Mouse (Mus musculus) kidney, adult 9 months (tissue): ENCODE results near the gene Slc16a13.

ENCODE experiments used
- DNase-seq: peaks from one replicate; pipeline ENCODE4 v3.0.0; 2022

Slc16a13 gene

DNA sequence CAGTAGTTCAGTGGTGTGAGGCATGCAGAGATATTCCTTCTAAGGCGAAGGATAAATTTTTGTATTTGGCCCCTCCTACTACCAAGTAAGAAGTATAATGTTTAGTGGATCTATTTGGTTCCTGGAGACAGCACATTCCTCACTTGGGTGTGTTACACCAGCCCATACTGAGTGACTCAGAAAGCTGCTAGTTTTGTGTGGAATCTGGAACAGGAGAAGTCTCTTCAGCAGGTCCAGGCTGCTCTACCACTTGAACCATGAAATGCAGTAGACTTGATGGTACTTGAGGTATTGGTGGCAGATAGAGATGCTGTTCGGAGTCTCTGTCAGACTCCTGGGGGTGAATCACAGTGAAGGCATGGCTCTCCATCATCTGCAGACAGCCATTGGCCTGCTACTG, 10.2 kb downstream of the Slc16a13 start:
- DNase-seq: peak; percentile 11

DNA sequence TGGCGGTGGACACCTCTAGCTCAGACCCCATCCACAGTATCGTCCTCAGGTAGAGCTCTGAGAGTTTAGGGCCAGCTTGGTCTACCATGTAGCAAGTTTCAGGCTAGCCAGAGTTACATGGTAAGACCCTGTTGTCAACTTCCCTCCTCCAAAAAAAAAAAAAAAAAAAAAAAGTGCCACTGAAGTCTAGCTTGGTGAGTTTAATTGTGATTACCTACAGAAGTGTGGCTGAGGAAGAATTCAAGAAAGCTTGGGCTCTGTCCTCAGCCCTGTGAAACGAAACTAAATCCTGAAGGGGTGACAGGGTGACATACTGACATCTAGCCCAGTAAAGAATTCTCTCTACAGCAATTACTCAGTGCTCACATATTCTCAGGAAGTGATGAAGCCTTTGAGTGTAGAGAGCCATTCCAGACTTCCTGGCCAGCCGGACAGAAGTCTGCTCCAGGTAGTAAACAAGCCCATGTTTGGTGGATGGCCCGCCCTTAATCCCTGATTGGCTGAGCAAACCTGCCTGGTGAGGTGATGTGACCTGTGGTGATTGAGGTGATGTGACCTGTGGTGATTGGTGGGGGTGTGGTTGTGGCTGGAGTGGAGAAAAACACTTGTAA, 12.0 kb downstream of the Slc16a13 start:
- DNase-seq: peak; percentile 42

DNA sequence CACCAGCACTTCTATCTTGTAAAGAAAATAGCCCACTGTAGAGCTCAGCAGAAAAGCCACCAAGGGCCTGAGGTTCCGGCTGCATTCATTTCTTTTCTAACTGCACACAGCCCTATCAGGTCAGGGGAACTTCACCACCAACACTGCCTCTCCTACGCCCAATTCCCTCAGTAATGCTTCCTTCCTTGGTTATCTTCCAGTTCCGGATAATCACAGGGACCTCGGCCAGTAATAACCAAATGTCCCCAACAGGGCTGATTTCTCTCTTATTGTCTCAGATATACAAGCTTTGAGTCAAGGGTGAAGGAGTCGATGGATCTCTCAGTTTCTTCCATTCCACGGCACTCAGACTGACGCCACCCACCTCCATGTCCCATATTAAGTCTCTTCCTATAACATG, 13.6 kb downstream of the Slc16a13 start:
- peak; percentile 31 for DNase-seq

DNA sequence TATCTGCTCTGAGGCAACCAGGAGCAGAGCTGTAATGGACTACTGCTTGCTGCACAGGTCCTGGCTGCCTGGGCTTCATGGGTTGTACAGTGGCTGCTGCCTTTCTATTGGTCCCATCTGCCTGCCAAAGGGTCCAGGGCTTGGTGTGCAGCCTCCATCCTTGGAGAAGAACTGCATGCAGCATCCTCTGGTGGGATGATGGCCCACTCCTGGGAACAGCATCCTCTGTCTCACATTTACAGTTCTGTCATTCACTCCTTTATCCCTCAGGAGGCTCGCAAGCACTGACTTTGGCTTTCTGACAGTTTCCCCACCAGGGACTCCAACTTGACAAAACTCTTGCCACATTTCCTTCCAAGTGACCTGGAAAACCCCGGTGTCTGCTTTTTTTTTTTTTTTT, 14.1 kb downstream of the Slc16a13 start:
- DNase-seq: no peak

DNA sequence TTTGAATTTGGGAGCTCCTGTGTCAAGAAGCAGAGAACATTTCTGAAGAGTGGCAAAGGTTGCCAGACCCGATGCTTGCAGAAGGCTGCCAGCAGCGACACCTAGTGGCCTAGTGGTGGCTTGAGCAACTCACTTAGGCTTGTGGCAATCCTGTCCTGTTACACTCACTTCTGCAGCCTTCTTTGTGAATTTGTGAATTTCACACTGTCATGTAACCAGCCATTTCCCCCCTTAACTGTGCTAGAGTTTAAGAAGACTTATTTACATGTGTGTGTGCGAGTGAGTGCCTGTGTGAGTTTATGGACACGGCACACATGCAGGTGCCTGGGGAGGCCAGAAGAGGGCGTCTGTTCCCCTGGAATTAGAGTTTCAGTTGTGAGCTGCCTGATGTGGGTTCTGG, 19.2 kb downstream of the Slc16a13 start:
- DNase-seq: peak; percentile 91

DNA sequence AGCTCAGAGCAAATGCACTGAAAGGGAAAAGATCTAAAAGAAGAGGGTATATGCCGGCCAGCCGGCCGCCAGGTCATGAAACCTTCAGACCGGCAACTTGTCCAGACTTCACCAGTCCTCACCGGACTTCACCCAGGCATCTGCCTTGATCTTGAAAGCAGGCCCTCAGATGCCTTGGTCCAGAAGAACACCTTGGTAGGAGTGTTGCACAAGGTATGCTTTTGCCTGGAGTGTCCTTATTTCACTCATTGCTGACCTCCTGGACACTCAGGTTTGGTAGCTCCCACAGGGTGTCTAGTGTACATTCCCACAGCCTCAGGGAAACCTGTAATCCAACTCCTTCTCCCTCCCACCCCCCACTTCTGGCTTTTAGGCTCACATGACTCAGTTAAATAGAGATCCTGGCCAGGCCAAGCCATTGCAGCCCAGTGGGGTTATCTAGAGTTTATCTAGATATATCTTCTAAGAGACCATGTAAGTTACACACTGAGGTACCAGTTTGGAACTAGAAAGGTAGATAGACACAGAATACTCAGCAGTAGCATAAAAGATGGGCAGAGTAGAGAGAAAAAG, 20.7 kb downstream of the Slc16a13 start:
- DNase-seq: peak; percentile 37

DNA sequence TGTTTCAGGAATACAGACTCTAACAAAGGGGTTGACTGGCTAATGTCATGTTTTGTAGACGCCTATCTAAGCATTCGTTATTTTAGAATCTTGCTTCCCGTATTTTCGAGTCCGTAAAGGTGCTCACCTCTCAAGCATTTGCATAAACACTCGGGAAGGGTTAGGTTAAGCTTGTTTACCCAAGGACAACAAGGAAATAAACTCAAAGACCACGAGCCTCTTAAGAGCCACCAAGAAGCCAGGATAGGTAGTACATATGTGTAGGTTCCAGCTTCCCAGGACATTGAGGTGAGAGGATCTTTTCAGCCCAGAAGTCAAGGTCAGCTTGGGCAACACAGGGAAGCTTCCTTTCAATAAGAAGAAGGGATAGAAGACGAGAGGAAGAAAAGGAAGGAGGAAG, 21.8 kb downstream of the Slc16a13 start:
- no peak for DNase-seq

DNA sequence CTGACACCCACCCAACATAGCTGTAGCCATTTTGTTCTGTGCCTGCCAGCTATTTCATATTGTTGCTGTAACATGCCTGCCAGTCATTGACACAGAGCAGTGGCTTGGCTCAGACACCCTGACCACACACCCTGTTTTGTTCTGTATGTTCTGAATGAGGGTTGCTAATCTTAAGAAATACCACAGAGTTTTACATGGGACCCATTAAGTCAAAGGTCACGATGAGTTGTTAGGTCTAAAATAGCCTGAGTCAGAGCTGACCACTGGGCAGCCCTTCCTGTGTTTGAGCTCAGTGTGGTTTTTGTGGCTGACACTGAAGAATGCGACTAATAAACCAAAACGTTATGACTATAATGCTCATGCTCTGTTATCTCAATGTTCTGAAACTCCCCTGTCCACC, 22.5 kb downstream of the Slc16a13 start:
- DNase-seq: no peak

DNA sequence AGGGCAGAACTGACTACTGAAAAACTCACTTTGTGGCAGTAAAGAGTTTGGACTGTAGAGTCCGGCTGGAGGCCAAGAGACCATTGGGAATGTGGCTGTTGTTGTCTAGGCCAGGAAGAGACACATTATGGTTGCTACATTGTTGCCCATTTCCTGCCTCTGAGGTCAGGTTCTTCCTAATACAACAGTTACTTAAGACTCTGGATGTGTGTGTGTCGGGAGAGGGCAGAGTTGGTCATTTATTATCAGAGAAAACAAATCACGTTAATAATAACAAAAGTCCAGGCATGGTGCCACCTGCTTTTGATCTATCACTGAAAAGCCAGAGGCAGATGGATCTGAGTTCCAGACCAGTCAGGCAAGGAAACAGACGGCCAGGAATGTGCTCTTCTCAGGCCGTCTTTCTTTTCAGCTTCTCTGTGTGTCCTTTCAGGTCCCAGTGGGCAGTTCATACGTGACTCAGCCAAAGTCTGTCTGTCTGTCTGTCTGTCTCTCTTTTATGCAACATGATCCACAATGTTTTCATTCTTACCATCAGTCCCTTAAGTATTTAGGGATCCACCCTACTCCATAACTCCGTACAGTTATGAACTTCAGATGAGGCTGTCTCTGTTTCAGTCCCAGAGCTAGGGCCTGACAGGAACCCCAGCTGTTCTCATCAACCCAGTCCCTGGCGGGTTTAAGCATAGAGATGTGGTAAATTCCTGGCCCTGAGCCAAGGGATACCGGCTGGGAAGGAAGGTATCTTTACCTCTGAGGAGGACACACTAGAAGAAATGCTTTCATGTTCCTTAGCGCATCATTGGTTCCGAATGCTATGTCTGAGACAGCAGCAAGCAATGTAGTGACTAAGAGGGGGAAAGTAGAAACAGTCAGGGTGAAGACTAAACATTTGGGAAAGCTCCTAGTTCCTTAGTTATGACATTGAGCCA, 27.2 kb downstream of the Slc16a13 start:
- peak; percentile 81 for DNase-seq

DNA sequence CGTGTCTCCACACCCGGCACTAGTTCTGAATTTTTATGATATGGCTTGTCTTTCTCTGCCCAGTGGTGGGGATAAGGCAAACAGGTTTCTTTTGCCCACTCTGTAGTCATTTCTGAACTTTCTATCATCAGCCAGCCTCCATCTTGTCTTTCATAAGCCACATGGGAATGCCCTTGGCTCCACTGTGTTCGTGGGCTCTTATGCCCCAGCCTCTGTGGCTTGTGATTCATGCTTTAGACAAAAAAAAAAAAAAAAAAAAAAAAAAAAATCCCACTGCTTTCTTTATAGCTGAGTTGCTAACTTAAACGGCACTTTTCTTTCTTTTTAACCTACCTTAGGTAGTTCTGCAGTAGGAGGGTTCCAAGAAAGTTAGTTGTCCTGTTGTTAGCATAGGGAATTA, 28.7 kb downstream of the Slc16a13 start:
- DNase-seq: no peak

DNA sequence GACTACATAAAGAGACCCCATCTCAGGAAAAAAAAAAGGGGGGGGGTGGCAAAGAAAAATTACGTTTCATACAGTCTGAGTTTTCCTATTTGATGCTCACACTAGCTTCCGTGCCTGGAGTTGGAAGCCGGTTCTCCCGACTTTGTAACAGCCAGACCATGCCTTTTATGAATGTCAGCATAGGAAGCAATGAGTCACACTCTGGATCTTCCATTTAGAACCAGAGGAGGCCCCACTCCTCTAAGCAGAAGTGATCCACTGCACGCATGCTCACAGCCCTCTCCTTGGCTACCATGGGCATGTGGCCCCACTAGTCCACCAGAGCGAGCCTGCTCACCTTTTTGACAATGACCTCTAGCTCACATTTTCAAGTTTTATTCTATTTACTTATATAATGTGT, 29.7 kb downstream of the Slc16a13 start:
- DNase-seq: no peak

DNA sequence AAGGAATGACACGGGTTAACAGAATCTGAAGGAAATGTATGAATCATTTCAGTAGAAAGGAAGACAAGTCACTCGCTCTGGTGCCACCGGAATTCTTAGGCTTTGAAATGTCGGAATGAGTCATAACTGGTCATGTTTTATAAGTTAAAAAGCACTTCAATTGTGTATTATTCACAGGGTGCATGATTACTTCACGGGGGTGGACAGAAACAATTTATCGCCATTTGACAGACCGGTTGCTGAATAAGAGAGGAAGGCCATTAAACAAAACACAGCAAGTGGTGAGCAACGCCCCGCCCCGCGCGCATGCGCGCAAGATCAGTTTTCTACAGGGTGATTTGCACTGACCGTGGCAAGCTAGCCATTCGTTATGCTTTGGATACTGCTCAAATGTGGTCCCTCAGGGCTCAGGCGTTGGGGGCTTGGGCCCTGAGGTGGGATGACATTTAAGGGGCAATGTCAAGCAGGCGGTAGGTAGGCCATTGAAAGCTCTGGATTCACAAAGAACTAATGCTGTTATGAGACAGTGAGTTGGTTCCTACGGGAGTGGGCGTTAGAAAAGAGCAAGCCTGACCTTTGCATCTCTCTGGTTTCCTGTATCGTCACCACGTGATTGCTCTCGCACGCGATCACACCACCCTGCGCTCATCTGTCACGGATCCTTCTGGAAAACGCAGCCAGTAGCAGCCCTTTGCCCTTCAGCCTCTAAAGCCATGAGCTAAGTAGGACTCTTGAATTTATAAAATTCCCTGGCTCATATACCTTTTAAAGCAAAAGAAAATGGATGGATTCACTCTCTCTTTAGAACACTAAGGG, 31.3 kb downstream of the Slc16a13 start:
- DNase-seq: no peak

DNA sequence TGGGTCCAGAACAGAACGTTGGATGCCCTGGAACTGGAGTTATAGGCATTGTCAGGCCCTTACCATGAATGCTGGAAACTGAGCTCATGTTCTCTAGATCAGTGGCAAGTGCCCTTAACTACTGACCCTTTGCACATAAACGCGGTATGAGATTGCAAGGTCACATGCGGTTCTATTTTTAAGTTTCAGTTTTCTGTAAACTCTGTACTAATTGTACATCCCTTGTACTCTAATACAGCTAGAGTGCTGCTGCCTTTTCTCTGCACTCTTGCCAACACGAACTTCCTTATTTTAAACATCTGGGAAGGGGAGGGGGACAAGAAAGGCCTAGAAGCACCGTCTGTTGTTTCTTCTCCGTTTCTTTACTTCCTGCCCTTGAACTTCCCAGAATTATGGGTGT, 35.7 kb downstream of the Slc16a13 start:
- DNase-seq: no peak

DNA sequence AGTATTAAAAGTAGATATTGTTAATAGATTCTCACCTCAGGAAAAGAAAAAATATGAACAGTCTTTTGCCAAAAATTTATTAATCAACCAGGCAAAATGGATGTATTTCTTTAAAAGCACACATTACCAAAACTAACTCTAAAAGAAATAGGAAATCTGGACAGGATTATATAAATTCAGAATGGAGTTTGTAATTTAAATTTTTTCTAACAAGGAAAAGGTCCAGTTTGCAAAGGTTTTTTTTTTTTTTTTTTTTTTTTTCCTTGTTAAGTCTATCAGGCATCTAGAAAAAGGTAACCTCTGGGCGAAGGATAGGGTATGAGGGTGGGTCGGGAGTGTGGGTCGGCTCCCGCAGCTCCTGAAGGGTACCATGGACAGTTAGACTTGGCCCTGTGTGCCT, 40.4 kb downstream of the Slc16a13 start:
- no peak for DNase-seq

DNA sequence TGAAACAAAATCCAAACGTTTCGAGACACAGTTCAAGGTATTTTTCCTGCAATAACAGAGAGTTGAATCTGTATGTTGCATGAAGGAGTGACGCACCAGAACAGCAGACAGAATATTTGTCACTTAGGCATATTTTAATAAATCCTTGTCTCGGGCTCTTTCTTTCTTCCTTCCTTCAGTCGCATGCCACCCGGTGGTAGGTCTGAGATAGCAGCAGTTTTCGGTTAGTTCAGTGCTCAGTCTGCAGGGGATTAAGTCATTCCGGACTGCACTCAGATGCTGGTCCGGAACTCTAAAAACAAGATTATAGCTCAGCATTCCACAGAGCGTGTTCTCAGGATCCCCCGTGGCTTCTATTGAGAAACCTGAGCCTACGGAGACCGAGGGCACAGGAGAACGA, 41.5 kb downstream of the Slc16a13 start:
- DNase-seq: no peak

DNA sequence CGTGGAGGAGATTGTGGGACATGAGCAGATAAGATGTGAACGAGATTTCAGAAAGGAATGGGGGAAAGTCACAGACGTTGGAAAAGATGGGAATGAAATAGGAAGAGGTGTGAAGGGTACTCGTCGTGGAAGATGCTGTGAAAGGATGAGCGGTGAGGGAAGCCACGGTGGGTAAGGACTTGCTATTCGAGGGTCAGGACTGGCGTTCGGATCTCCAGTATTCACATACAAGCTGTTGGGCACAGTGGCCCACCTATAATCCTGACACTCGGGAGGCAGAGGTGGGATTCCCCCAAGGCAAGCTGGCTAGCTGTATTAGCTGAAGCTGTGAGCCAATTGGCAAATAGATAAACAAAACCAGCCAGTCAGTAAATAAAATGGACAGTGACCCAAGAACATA, 42.1 kb downstream of the Slc16a13 start:
- no peak for DNase-seq

DNA sequence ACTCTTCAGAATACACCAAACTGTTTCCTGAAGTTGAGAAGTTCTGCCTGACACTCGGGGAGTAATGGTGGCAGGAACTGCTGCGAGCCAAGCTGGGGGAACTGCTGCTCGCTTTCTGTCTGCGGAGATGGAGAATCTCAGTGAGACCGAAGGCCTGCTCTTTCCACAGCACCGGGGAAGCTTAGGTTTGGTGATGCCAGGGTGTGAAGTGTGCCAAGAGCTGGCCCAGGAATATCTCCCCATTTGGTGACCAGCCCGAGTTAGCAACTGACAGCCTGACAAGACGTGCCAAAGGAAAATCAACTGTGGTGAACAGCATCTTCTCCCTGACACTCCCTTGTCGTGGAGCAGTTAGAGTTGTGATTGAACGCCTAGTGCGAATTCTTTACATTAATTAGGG, 42.6 kb downstream of the Slc16a13 start:
- DNase-seq: no peak

DNA sequence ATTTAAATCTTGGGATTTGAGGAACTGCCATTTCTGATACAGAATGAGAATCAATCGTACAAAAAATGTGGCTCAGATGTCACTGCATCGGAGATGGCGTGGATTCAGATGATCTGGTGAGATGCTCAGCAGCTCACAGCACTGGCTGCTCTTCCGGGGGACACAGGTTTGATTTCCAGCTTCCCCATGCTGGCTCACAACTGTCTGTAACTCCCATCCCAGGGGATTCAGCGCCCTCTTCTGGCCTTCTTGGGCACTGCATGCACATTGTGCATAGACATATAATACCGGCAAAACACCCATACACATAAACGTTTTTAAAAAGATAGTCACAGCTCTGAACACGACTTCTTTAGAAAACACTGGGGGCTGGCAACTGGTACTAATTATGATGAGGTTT, 43.2 kb downstream of the Slc16a13 start:
- no peak for DNase-seq

DNA sequence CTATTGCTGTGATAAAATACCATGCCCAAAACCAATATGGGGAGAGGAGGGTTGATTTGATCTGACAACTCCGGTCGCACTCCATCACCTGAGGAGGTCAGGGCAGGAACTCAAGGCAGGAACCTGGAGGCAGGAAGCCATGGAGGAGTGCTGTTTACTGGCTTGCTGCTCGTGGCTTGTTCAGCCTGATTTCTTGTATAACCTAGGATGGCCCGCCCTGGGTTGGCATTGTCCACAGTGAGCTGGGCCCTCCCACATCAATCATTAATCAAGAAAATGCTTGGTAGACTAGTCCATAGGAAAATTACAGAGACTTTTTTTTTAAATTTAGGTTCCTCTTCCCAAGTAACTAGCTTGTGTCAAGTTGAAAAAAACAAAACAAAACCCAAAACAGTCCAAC, 46.4 kb downstream of the Slc16a13 start:
- DNase-seq: peak; percentile 91

DNA sequence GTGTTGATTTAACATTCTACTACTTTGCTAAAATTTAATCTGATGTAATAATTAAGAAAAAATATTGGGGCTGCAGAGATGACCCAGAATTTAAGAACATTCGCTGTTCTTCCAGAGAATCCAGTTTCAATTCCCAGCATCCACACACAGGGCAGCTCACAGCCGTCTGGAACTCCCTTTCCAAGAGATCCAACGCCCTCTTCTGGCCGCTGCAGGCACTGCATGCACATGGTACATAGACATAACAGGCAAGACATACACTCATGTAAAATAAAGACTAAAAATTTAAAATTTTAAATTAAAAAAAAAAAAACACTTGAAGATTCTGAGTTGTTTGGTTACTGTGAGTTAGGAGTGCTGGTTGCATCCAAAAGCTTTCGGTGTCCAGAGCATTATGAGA, 48.6 kb downstream of the Slc16a13 start:
- peak; percentile 40 for DNase-seq

DNA sequence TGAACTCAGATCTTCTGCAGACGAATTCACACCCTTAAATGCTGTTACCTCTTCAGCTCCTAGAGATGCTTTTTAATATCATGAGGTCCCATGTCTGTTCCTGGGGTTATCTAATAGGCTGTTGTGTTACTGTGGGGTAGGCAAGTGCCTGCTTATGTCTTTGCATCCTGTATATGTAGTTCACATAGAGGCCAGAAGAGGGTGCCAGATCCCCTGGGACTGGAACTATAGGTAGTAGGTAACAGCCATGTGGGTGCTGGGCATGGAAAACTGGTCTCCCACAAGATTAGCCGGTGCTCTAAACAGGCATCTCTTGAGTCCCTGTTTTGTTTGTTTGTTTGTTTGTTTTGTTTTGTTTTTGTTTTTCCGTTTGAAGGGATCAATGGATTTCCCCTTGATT, 49.0 kb downstream of the Slc16a13 start:
- peak; percentile 61 for DNase-seq

DNA sequence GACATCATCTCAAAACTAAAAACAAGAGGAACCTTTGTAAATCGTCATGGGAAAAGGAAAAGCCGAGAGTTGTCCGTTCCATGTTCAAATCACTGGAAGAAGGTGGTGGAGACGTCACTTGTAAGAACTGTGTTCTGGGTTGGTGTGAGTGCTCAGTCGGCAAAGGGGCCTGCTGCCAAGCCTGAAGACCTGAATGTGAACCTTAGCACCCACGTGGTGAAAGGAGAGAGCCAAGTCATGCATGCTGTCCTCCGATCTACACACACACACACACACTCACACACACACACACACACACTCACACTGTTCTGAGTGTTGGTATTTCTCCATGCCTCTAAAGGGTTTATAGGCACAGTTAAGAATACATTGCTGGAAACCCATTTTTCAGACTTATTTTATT, 49.7 kb downstream of the Slc16a13 start:
- peak; percentile 91 for DNase-seq

DNA sequence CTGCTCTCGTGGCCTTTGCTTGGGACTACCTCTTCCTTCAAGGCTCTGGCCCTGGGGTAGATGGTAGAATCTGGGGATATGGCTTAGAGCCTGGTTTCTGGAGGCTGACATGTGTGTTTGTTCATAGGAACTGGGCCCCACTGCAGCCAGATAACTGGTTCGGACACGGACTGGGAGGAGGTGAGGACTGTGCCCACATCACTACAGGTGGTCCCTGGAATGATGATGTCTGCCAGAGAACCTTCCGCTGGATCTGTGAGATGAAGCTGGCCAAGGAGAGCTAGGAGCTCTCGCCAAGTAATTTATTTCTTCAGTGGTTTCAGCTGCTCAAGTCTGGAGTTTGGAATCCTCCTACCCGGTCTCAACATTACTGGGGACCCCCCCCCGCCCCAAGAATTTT, 50.6 kb downstream of the Slc16a13 start:
- no peak for DNase-seq
